Mouse (Mus musculus) stomach, postnatal 0 days (tissue): ENCODE measurements at regions not wholly inside any gene's neighbourhood (a gene's known extent, or its start where the extent isn't known, plus 50 kb on each side); places are given as distances from the start of the nearest gene placed in this dataset.

Experiments used
- CTCF ChIP-seq: IDR thresholded peaks from 2 replicates; pipeline ENCODE4 v1.5.1; 2016; ENCODE audit warnings: antibody characterized with exemption, low read depth, mild to moderate bottlenecking, moderate library complexity
- EP300 ChIP-seq: optimal IDR thresholded peaks from 2 replicates; pipeline ENCODE3; 2016; ENCODE audit warnings: antibody characterized with exemption

- TF ChIP-seq CTCF (no peak), EP300 (no peak)
Measured at GRCm38 (mm10) chr1:144307854-144308285, 58.8 kb upstream of the Rgs1 start.
